Mouse (Mus musculus) urinary bladder, postnatal 36 days (tissue): ENCODE data around the gene Cenps.
"Not testable (repeated sequence)": the region's sequence is repeated elsewhere in the genome, so short reads cannot be mapped to it uniquely, and the experiment has no call there.

ENCODE experiments used
- DNase-seq, 2 experiments: peaks; one replicate each; pipeline ENCODE4 v3.0.0; 2022; ENCODE audit warnings: low spot score in 2 of 2, mixed read lengths in 1 of 2

Gene Cenps

DNA sequence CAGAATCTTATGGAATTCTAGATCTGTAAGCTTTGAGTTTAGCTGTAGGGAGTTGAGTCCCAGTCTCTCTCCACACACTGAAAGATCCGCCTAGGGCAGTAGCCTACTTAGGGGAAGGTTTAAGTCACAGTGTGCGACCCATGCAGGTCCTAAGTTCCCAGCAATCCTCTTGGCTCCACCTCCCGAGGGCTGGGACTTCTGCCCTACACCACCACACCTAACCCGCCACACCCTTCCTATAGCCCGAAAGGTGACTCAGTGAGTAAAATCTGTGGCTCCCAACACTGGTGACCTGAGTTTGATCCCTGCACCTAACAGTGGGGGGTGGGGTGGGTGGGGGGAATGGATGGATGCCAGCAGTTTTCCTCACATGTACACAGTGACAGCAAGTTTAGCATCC lies 14.0 kb downstream of the Cenps start:
- no peak for DNase-seq

DNA sequence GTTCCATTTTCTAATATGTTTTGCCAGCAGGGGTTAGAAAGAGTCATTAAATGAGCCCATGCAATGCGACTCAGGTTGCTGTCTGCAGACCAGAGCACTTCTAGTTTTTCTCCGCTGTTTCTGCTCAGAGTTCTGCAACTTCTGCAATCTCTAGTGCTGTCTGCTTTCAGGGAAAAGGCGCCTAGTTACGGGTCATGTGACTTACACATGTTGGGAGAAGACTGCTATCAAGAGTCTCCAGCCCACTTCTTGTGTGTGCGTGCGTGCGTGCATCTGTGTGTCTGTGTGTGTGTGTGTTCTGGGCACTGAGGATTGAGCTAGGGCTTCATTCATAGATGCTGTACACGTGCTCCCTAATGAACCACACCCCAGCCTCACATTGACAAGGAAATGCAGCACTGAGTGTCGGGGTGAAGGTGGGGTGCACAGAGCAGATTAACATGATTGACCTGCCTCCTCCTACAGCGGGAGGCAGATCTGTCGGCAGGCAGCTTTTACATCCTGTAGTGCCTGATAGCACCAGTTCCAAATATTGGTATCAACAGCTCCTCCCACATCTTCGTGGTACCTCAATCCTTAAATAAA lies 17.4 kb downstream of the Cenps start:
- not testable (repeated sequence) for DNase-seq

DNA sequence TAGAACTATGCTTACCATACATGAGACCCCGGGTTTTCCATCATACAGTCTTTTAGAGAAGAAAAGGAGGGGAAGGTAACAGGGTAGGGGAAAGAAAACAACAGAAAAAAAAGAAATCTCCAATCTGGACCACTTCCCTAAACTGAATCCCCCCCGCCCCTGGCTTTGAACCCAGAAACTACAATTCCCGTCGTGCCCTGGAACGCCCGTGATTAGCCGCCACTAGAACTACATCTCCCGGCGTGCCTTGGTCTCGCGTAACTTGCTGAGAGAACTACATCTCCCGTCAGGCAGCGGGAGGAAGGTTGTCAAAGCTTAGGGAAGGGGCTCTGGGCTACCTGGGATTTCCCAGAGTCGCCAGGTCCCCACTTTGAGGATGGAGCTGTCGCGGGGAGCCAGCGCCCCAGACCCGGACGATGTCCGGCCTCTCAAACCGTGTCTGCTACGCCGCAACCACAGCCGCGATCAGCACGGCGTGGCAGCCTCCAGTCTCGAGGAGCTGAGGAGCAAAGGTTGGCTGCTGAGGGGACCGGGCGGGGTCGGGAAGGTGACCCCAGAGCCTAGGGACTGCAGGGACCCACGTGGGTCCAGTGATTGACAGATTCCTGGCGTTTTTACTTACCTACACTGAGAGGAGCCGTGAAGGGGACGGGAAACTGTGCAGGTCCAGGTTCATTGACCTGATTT lies 33.4 kb downstream of the Cenps start, which contains the start of gene Dffa:
Gene Dffa (plus strand): TSS at position 272 of the 687 bp plus-strand sequence.
- DNase-seq, result peak; percentile 92 to 93

DNA sequence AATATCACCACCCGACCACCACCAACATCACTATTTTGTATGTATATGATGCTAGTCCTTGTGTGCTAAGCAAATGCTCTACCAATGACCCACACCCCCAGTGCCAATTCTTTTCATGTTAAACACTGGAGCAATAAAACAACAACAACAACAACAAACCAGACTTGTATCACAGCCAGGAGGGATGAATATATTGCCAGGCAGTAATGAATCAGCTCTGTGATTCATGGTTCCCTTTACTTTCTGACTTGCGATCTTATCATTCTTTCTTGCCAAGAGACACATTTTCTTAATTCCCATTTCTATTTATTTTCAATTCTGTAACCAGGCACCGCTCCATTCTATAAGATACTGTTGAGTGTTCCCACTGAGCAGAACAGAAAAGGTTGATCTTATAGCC lies 36.0 kb downstream of the Cenps start:
- no peak for DNase-seq

DNA sequence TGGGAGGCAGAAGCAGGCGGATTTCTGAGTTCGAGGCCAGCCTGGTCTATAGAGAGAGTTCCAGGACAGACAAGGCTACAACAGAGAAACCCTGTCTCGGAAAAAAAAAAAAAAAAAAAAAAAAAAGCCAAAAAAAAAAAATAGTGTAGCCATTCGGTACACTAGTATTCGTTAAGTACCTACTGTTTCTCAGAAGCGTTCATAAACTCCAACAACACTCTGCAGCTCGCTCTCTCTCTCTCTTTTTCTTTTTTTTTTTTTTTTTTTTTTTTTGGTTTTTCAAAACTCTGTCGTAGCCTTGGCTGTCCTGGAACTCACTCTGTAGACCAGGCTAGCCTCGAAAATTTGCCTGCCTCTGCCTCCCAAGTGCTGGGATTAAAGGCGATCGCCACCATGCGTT lies 37.0 kb downstream of the Cenps start:
- not testable (repeated sequence) for DNase-seq

DNA sequence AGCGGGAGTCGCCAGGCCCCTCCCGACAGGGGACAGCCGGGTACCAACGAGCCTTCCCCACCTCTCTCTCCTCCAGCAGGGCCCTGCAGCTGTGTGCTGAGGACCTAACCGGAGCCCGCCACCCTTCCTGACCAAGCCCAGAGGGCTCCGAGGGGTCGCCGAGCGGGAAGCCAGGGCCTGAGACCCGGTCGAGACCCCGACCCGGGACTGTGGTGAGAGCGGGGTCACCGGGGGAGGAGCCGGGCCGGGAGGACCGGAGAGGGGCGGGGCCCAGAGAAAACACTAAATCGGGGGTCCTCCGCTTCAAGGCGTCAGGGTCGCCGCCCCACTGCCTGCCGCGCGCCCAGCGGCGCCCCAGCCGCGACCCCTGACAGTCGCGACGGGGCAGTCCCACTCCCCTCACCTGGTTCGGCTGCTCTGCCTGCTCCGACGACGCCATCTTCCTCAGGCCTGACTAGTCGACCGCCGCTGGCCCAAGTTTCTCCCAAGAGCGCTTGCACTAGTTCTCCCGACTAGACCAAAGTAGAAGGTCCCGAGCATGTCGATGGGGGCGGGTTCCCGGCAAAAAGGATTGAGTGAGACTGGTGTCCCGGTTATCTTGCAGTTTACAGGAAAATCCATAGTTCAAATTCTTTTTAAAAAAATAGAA lies 37.9 kb downstream of the Cenps start, which contains the start of gene Pex14:
Gene Pex14 (minus strand): TSS at position 508 of the 649 bp plus-strand sequence.
- peak; percentile 85 to 92 for DNase-seq

DNA sequence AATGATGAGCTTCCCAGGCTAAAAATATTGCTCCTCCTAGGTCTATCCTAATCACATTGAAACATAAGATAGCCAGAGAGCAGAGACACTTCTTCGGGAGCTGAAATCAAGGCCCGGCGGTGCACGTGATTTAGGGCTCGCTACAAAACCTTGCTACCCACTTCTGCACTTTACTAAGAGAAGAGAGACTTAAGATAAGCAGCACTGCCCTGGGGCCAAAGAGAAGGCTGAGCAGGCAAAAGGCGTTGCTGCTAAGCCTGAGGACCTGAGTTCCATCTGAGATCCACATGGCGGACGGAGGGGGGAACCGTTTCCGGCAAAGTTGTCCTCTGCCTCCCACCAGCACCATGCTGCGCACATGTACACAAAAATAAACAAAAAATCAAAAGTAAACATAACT lies 38.9 kb downstream of the Cenps start:
- DNase-seq, result no peak

DNA sequence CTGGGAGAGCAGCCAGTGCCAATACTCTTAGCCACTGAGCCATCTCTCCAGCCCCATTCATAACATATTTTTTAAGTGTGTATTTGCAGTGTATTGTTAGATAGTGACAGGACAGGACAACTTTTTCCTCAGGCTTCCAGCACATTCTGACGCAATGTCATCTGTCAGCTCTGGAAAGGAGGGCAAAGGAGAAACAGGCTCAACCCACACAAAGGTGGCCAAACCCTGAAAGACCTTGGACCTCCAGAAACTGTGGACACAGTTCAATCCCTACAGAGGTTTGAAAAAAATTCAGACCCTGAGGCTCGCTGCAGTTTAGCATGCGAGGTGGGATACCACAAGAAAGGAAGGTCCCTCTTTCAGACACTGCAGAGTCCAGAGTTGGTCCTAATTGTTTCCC lies 39.5 kb downstream of the Cenps start:
- peak in 1 of 2 experiments; percentile 17 for DNase-seq

DNA sequence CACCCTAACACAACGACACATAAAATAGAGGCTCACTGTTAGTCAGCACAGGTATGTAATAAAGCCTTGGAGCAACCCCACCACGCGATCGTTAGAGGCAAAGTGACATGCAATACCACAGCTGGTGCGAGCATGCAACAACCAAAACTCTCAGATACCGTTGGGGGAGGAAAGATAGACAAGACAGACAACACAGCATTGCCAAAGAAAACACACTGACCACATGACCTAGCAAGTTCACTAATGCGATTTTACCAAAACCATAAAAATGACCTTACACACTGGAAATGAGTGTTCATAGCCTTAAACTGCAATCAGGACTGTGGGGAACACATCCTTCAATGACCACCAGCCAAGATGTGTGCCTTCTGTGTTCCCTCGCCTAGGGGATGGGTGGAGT lies 46.1 kb downstream of the Cenps start:
- DNase-seq, result no peak

DNA sequence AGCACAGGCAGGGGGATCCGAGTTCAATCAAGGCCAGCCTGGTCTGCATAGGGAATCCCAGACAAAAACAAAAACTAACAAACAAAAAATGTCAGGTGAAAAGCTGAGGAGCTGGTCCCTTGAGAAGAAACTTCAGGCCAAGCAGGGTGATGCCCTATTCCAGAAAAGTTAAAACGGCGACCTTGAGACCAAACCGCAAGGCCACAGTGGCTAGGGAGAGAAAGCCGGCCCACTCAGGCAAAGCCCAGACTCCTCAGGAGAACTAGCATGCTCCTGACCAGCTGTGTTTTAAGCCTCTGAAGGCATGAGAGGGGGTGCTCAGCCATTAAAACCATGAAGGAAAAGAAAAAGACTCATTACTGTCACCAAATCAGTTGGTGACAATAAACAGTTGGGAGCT lies 52.0 kb downstream of the Cenps start:
- no peak for DNase-seq

DNA sequence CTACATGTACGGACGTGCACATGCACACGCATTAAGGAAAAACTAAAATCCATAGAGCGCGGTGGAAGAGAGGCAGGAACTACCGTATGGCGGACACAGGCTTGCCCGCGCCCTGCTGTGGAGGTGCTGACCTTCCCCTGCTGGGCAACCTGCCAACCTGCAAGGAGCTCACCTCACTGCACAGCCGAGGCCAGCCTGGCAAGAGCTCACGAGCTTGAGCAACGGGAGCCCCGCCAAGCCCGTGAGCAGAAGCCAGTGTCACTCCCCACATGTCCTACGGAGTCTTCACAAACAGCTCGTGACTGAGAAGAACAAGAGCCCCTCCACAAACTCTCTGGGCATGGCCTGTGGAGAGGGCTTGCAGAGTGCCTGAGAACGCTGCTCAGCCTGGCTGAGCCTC lies 55.9 kb downstream of the Cenps start:
- peak; percentile 61 to 88 for DNase-seq

DNA sequence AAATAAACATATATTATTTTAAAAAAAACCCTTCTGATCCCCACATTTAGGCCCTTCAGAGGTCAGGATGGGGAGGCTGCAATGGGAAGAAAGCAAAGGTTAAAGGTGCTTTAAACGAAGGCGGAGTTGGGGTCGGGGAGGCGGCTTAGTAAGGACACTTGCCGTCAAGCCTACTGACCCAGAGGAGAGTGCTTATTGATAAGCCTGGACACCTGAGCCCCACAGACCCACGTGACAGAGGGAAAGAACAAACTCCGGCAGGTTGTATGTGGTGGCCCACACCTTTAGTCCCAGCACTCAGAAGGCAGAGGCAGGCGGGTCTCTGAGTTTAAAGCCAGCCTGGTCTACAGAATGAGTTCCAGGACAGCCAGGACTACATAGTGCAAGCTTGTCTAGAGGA lies 57.3 kb downstream of the Cenps start:
- no peak for DNase-seq

DNA sequence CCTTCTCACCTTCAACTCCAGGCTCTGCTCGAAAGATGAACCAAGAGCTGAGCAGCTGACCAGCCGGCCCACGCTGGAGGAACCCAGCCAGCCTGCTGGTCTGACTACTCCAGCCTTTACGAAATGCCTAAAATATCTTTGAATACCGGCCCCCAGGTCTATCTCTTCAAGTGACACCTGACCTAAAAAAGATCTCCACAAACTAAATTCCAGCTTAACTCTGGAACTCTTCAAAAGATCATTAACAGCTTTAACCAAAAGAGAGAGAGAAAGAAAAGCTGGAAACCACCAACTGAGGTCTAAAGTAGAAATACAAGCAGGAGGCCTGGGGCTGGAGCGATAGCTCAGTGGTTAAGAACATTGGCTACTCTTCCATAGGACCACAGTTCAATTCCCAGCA lies 57.8 kb downstream of the Cenps start:
- DNase-seq, result no peak

DNA sequence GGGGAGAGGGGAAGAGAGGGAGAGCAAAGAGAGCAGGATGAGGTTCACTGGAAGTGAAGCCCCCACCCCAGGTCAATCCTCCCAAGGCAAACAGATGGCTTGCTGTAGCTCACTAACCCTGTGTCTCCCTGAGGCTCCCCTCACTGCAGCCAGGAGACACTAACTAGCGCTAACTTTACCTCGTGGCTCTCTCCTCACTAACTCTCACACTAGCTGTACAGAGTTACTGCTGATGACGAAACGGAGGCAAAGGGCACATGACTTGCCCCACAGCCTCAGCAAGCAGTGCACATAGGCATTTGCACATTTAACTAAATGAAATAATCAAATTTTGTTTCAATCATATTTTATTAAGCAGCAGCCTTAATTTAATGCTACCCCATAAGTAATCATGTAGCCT lies 59.2 kb downstream of the Cenps start:
- DNase-seq, result peak in 1 of 2 experiments; percentile 52
